Mouse (Mus musculus): ENCODE measurements around the gene Trpc4ap.

DNA sequence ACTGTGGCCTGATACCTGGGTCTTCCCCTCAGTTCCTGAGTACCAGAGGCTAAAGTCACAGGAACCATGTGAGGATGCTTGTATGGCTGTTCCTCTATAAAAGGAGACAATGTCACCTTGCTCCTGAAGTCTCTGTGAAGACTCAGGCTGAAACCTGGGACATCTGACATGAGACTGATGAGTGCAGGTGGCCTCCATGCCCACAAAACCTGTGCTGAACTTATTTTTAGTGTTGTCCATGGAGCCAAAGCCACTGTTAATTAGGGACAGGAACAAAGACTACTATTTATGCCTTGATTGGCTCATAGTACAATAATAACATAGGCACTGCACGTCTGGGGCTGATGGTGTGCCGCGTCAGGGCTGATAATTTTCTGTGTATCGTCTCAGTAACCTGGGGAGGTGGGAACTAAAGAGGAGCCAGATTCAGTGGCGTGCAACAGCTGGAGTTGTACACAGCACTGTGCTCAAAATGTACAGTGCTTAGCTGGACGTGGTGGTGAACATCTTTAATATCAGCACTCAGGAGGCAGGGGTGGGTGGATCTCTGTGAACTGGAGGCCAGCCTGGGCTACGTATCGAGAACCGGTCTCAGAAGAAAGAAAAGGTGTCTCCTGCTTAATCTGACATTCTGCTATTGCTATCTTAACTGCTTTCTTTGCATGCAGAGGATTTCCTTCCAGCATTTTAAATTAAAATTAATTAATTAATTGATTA is 80.2 kb downstream of the Trpc4ap start:
- TF ChIP-seq CTCF (IDR thresholded peaks at IDR 0.05; ENCODE audit: low read depth) (no peak), EP300 (IDR thresholded peaks at IDR 0.05; ENCODE audit: low read depth) (no peak)

All from liver, embryonic 14.5 days (tissue).